Mouse (Mus musculus) E14TG2a.4 (cell line): ENCODE measurements around the gene Dzank1.

ENCODE experiments used
- CTCF ChIP-seq: conservative IDR thresholded peaks from 2 replicates; pipeline ENCODE4 v1.5.1; 2014; ENCODE audit warnings: low read length
- NANOG ChIP-seq: IDR thresholded peaks from 2 replicates; pipeline ENCODE4 v1.6.1; 2014; ENCODE audit warnings: borderline replicate concordance, low read length, mixed read lengths
- POU5F1 ChIP-seq: IDR thresholded peaks from 2 replicates; pipeline ENCODE4 v1.6.1; 2014; ENCODE audit warnings: low read length, borderline replicate concordance

- TF ChIP-seq CTCF (no peak), POU5F1 (no peak), NANOG (no peak)
These were observed 28.8 kb upstream of the Dzank1 start, which contains the start of gene Sec23b for GRCm38 (mm10) chr2:144555820-144556552.
